Mouse (Mus musculus) G1E (cell line): ENCODE measurements around the gene Scmh1.

ENCODE experiments used
- CTCF ChIP-seq: IDR thresholded peaks from 2 replicates; pipeline ENCODE4 v1.5.1; 2012; ENCODE audit warnings: low read depth, low read length, inconsistent platforms, mixed read lengths
- GATA1 ChIP-seq: IDR thresholded peaks from 2 replicates; pipeline ENCODE4 v1.6.1; 2012; ENCODE audit warnings: borderline replicate concordance, low read length, inconsistent platforms, mixed read lengths
- GATA2 ChIP-seq: IDR thresholded peaks from 2 replicates; pipeline ENCODE4 v1.6.1; 2012; ENCODE audit warnings: low read depth, low read length, inconsistent platforms, borderline replicate concordance
- POLR2AphosphoS5 ChIP-seq: IDR thresholded peaks from 2 replicates; pipeline ENCODE4 v1.6.1; 2012; ENCODE audit warnings: low read depth, low read length, inconsistent platforms; ENCODE audit not compliant: insufficient replicate concordance
- TAL1 ChIP-seq: conservative IDR thresholded peaks from 2 replicates; pipeline ENCODE4 v1.6.1; 2012; ENCODE audit warnings: low read depth, low read length, inconsistent platforms, mixed read lengths

DNA sequence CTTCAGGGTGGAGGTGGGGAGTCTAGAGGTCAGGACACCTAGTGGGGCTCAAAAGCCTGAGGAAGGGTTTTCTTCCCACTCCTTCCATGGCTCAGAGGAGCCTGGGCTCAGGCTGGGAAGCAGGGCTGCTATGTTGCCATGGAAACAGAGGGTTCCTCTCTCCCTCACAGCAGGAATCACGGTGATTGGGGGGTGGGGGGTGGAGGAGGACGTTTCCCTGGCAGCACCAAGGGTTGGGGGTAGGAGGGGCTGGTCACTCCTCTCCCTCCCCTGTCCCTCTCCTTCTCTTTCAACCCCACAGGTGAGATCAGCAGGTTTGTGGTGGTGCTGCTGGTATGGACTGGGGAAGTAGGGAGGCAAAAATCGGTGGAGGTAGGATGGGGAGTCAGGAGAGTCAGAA is 40.4 kb upstream of the Scmh1 start:
- TF ChIP-seq CTCF (no peak), TAL1 (no peak), GATA1 (no peak), GATA2 (no peak), POLR2AphosphoS5 (no peak)
